Mouse (Mus musculus) heart, embryonic 11.5 days (tissue): Measurements from ENCODE around the gene Frmd4b. TPM values are rescaled to one million over a fixed set of nuclear protein-coding genes. Genes with fewer than 3 reads are reported as not detected.

Experiments
- ATAC-seq: fragments of 200-750 bp; cut with Nextera tagmentation; replicated peaks from 2 replicates; pipeline ENCODE4 v1.8.0; 2017; ENCODE audit warnings: moderate library complexity; ENCODE audit not compliant: insufficient number of reproducible peaks, low FRiP score, low TSS enrichment
- H3K27ac ChIP-seq: fragments of 300-500 bp; sonication (generic); 2 replicates; pipeline ENCODE4 v1.5.1; 2014; ENCODE audit warnings: mild to moderate bottlenecking, low read depth, low read length
- H3K27me3 ChIP-seq: fragments of 300-500 bp; sonication (generic); 2 replicates; pipeline ENCODE4 v1.6.1; 2014; ENCODE audit warnings: mild to moderate bottlenecking, low read length, mixed read lengths; ENCODE audit not compliant: control insufficient read depth, insufficient read depth
- H3K36me3 ChIP-seq: fragments of 300-500 bp; sonication (generic); 2 replicates; pipeline ENCODE4 v1.6.1; 2014; ENCODE audit warnings: mild to moderate bottlenecking, low read length, moderate library complexity, mixed read lengths; ENCODE audit not compliant: control insufficient read depth, insufficient read depth
- H3K4me1 ChIP-seq: fragments of 300-500 bp; sonication (generic); 2 replicates; pipeline ENCODE4 v1.6.1; 2014; ENCODE audit warnings: low read length; ENCODE audit not compliant: control insufficient read depth, insufficient read depth
- H3K4me2 ChIP-seq: fragments of 300-500 bp; sonication (generic); 2 replicates; pipeline ENCODE4 v1.6.1; 2014; ENCODE audit warnings: mild to moderate bottlenecking, moderate library complexity
- H3K4me3 ChIP-seq: fragments of 300-500 bp; sonication (generic); 2 replicates; pipeline ENCODE4 v1.5.1; 2014; ENCODE audit warnings: low read depth, low read length
- H3K9ac ChIP-seq: fragments of 300-500 bp; sonication (generic); 2 replicates; pipeline ENCODE4 v1.6.1; 2014; ENCODE audit warnings: mild to moderate bottlenecking, low read depth, low read length, moderate library complexity
- H3K9me3 ChIP-seq: fragments of 300-500 bp; sonication (generic); replicated peaks from 2 replicates; pipeline ENCODE4 v1.6.1; 2016; ENCODE audit warnings: low read length; ENCODE audit not compliant: control insufficient read depth
- WGBS: fragments of 180-500 bp; shearing (Covaris S2); extraction: QIAGEN DNeasy Blood & Tissue Kit; methylation state at CpG from one replicate; pipeline ENCODE4 v1.1.7; 2014; ENCODE audit not compliant: insufficient replicate concordance; 5-methylcytosine and 5-hydroxymethylcytosine counted together
- polyA plus RNA-seq: library from polyadenylated mRNA; unstranded; fragments of >200 nt; fragmentation: Nextera tagmentation; extraction: Ambion mirVana; gene quantifications from 2 replicates; pipeline ENCODE4 v1.2.1, GENCODE M21; 2014

Frmd4b gene
- polyA plus RNA-seq, 1 experiment from 2014 or later = 29.3 TPM

GRCm38 (mm10) chr6:97589031-97589430 lies 28.3 kb downstream of the Frmd4b start:
- H3K9me3 ChIP-seq = no peaks in the 10 kb centered on the region
- H3K9ac ChIP-seq = no peak overlapping the region
- ATAC-seq = no peak
- H3K4me1 ChIP-seq = 0 out of 2 replicates have a peak, but pooled peaks cover 2% of the 10 kb centered on the region
- no peak overlapping the region for H3K4me2 ChIP-seq
- no peaks in the 10 kb centered on the region for H3K27me3 ChIP-seq
- H3K4me3 ChIP-seq = no peak overlapping the region
- no peak overlapping the region for H3K27ac ChIP-seq
- H3K36me3 ChIP-seq = no peaks in the 10 kb centered on the region
- 81% methylated on average over 7 of the region's 7 CpGs for WGBS

- no peak overlapping the region for H3K9ac ChIP-seq
- ATAC-seq = no peak
- no peaks in the 10 kb centered on the region for H3K9me3 ChIP-seq
- no peaks in the 10 kb centered on the region for H3K36me3 ChIP-seq
- H3K4me1 ChIP-seq = peaks cover 7% of the 10 kb centered on the region
- no peak overlapping the region for H3K4me3 ChIP-seq
- no peaks in the 10 kb centered on the region for H3K27me3 ChIP-seq
- no peak overlapping the region for H3K27ac ChIP-seq
- no peak overlapping the region for H3K4me2 ChIP-seq
Measured at GRCm38 (mm10) chr6:97586606-97587005, 30.7 kb downstream of the Frmd4b start.

GRCm38 (mm10) chr6:97586024-97586423 lies 31.3 kb downstream of the Frmd4b start:
- no peaks in the 10 kb centered on the region for H3K9me3 ChIP-seq
- no peaks in the 10 kb centered on the region for H3K36me3 ChIP-seq
- no peak overlapping the region for H3K4me2 ChIP-seq
- no peaks in the 10 kb centered on the region for H3K27me3 ChIP-seq
- no peak overlapping the region for H3K4me3 ChIP-seq
- H3K9ac ChIP-seq = no peak overlapping the region
- WGBS = 51% methylated on average over 8 of the region's 8 CpGs
- H3K27ac ChIP-seq = no peak overlapping the region
- ATAC-seq = no peak
- H3K4me1 ChIP-seq = peaks cover 7% of the 10 kb centered on the region

- 26% methylated on average over 8 of the region's 8 CpGs for WGBS
- H3K4me2 ChIP-seq = no peak overlapping the region
- no peak overlapping the region for H3K27ac ChIP-seq
- no peaks in the 10 kb centered on the region for H3K36me3 ChIP-seq
- ATAC-seq = no peak
- H3K9me3 ChIP-seq = no peaks in the 10 kb centered on the region
- no peak overlapping the region for H3K4me3 ChIP-seq
- H3K9ac ChIP-seq = no peak overlapping the region
- H3K27me3 ChIP-seq = no peaks in the 10 kb centered on the region
- H3K4me1 ChIP-seq = peaks cover 7% of the 10 kb centered on the region
Measured at GRCm38 (mm10) chr6:97582748-97583147, 34.6 kb downstream of the Frmd4b start.

GRCm38 (mm10) chr6:97581941-97582340 lies 35.4 kb downstream of the Frmd4b start:
- Histone ChIP-seq H3K36me3 (no peaks in the 10 kb centered on the region), H3K4me2 (no peak overlapping the region), H3K4me3 (no peak overlapping the region), H3K9me3 (no peaks in the 10 kb centered on the region), H3K9ac (no peak overlapping the region), H3K27ac (no peak overlapping the region), H3K4me1 (peaks cover 8% of the 10 kb centered on the region), H3K27me3 (no peaks in the 10 kb centered on the region)
- 82% methylated on average over 7 of the region's 7 CpGs for WGBS
- no peak for ATAC-seq

- peaks cover 8% of the 10 kb centered on the region for H3K4me1 ChIP-seq
- ATAC-seq = no peak
- no peak overlapping the region for H3K9ac ChIP-seq
- no peaks in the 10 kb centered on the region for H3K27me3 ChIP-seq
- 86% methylated on average over 2 of the region's 2 CpGs for WGBS
- H3K36me3 ChIP-seq = no peaks in the 10 kb centered on the region
- H3K4me3 ChIP-seq = no peak overlapping the region
- H3K27ac ChIP-seq = no peak overlapping the region
- no peaks in the 10 kb centered on the region for H3K9me3 ChIP-seq
- no peak overlapping the region for H3K4me2 ChIP-seq
Measured at GRCm38 (mm10) chr6:97580479-97581030, 36.8 kb downstream of the Frmd4b start.

- H3K4me2 ChIP-seq = no peak overlapping the region
- H3K4me3 ChIP-seq = no peak overlapping the region
- peaks cover 8% of the 10 kb centered on the region for H3K4me1 ChIP-seq
- 79% methylated on average over 4 of the region's 4 CpGs for WGBS
- no peaks in the 10 kb centered on the region for H3K36me3 ChIP-seq
- no peak overlapping the region for H3K9ac ChIP-seq
- no peaks in the 10 kb centered on the region for H3K27me3 ChIP-seq
- no peaks in the 10 kb centered on the region for H3K9me3 ChIP-seq
- no peak overlapping the region for H3K27ac ChIP-seq
- no peak for ATAC-seq
Measured at GRCm38 (mm10) chr6:97579704-97580103, 37.6 kb downstream of the Frmd4b start.

- no peak overlapping the region for H3K4me3 ChIP-seq
- 78% methylated on average over 7 of the region's 7 CpGs for WGBS
Measured at GRCm38 (mm10) chr6:97578210-97578609, 39.1 kb downstream of the Frmd4b start.

GRCm38 (mm10) chr6:97577349-97577748 lies 40.0 kb downstream of the Frmd4b start:
- Histone ChIP-seq H3K4me3 (no peak overlapping the region), H3K36me3 (no peaks in the 10 kb centered on the region), H3K4me2 (no peak overlapping the region), H3K9ac (no peak overlapping the region), H3K27ac (no peak overlapping the region), H3K4me1 (0 out of 2 replicates have a peak, but pooled peaks cover 3% of the 10 kb centered on the region), H3K27me3 (no peaks in the 10 kb centered on the region), H3K9me3 (no peaks in the 10 kb centered on the region)
- no peak for ATAC-seq
- WGBS = 76% methylated on average over 4 of the region's 4 CpGs

More at GRCm38 (mm10) chr6:97578210-97578609, 39.1 kb downstream of the Frmd4b start:
- no peaks in the 10 kb centered on the region for H3K9me3 ChIP-seq
- H3K4me1 ChIP-seq = peaks cover 8% of the 10 kb centered on the region
- H3K4me2 ChIP-seq = no peak overlapping the region
- no peak for ATAC-seq
- H3K36me3 ChIP-seq = no peaks in the 10 kb centered on the region
- no peak overlapping the region for H3K27ac ChIP-seq
- no peaks in the 10 kb centered on the region for H3K27me3 ChIP-seq
- H3K9ac ChIP-seq = no peak overlapping the region
